Mouse (Mus musculus): Measurements from ENCODE around the gene Muc16. TPM values are rescaled to one million over a fixed set of nuclear protein-coding genes. Genes with fewer than 3 reads are reported as not detected.

Gene Muc16
- under 1 TPM in 1 of 2 experiments, not detected in 1; 0.03 TPM for total RNA-seq (2021)
- long read RNA-seq, experiment 1: 0 reads
- long read RNA-seq, experiment 2: 0 reads

- DNase-seq: no peak
Observed at GRCm38 (mm10) chr9:18674480-18675154, at the start of gene Muc16. Gene Muc16 (minus strand): TSS chr9:18674530.

- DNase-seq: no peak
Observed at GRCm38 (mm10) chr9:18722712-18723099, 48.4 kb upstream of the Muc16 start.

GRCm38 (mm10) chr9:18721931-18722711 is 47.8 kb upstream of the Muc16 start:
- no peak for DNase-seq

GRCm38 (mm10) chr9:18721011-18721410 is 46.7 kb upstream of the Muc16 start:
- no peak for DNase-seq

GRCm38 (mm10) chr9:18705628-18706027 is 31.3 kb upstream of the Muc16 start:
- no peak for DNase-seq

- no peak for DNase-seq
Observed at GRCm38 (mm10) chr9:18598366-18598765, 76.0 kb downstream of the Muc16 start.

GRCm38 (mm10) chr9:18508098-18508497 is 166.2 kb downstream of the Muc16 start:
- no peak for DNase-seq

GRCm38 (mm10) chr9:18478168-18478567 is 196.2 kb downstream of the Muc16 start, which contains the start of the genes Zfp558 and Mbd3l1:
Gene Zfp558 (minus strand): TSS chr9:18478268.
Gene Mbd3l1 (plus strand): TSS chr9:18478359.
- no peak for DNase-seq

- DNase-seq: peak; percentile 47
Observed at GRCm38 (mm10) chr9:18473324-18474128, 200.8 kb downstream of the Muc16 start.

GRCm38 (mm10) chr9:18468005-18468404 is 206.3 kb downstream of the Muc16 start:
- DNase-seq: no peak

- no peak for DNase-seq
Observed at GRCm38 (mm10) chr9:18467350-18467749, 207.0 kb downstream of the Muc16 start.

- no peak for DNase-seq
Observed at GRCm38 (mm10) chr9:18456520-18456919, 217.8 kb downstream of the Muc16 start.

Small RNA genes lying within 50 kb of the gene (microRNA-seq; reads per million reads assigned to microRNA genes)
- gene Gm22854 (ENCODE audit: borderline replicate concordance in 2 of 2): 0 reads per million in 2 experiments

Other genes starting within 250 kb of the Muc16 start
- not detected for gene Mbd3l2, start 243.9 kb downstream of the Muc16 start, total RNA-seq (2021)
- gene Zfp558, start 196.3 kb downstream of the Muc16 start, total RNA-seq (2021): 1 to 10 TPM in 1 of 2 experiments, under 1 TPM in 1; 0.64 to 1.4 TPM
- gene Mbd3l1, start 196.2 kb downstream of the Muc16 start, total RNA-seq (2021): not detected
- not detected for gene Olfr24, start 89.5 kb upstream of the Muc16 start, total RNA-seq (2021)
- gene Olfr828, start 145.0 kb upstream of the Muc16 start, total RNA-seq (2021): not detected
- gene Olfr829, start 180.4 kb upstream of the Muc16 start, total RNA-seq (2021): not detected
- not detected for gene Olfr830, start 200.2 kb upstream of the Muc16 start, total RNA-seq (2021)

Data from gastrocnemius, postnatal 25 days (tissue).